ENCODE assay signal across 9 mouse cellular contexts in the genomic region with DNA sequence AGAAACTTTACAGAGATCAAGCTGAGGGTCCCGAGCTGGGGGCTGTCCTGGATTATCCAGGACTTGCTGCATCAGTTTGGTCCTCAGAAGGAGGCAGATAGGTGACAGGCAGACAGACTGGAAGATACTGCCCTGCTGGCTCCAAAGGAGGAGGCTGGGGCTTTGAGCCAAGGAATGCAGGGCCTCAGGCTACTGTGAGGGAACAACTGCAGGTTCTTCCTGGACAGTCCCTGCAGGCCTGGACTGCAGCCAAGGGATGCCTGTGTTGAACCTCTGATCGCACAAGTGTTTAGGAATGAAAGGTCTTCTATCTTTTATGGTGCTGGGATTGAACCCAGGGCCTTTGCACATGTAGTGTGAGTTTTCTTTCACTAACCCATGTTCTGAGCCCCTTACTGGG. TPM values are rescaled to one million over a fixed set of nuclear protein-coding genes. Genes with fewer than 3 reads are reported as not detected.
A peak's percentile ranks its signal among the peaks of the same experiment; 100 is the strongest.
DNase-seq lines count a peak whose midpoint lies in the region; ATAC-seq lines count a peak whose summit lies in the region.
"Had no signal": no experiment of that assay in that cellular context is flagged by ENCODE, and none has a peak within 500 bp of the region (broad histone marks: within the 10 kb centered on the region; RNA-seq: fewer than 3 reads in every experiment).

No protein-coding gene starts in this region.

- no peaks in the 10 kb centered on the region for H3K27me3 ChIP-seq in midbrain, embryonic 16.5 days (ENCODE audit: control insufficient read depth, insufficient read depth, low read depth, low read length)
- no peaks in the 10 kb centered on the region; the same call in 1 of the 2 replicates for H3K27me3 ChIP-seq in midbrain, embryonic 15.5 days (replicated peaks)
- no peaks in the 10 kb centered on the region for H3K27me3 ChIP-seq in intestine, embryonic 16.5 days (replicated peaks; ENCODE audit: control insufficient read depth, insufficient read depth, low read length)
- H3K27me3 ChIP-seq in stomach, embryonic 15.5 days (replicated peaks) = no peaks in the 10 kb centered on the region
- H3K27me3 ChIP-seq: neural tube, embryonic 12.5 days had no signal

- no peak for ATAC-seq in midbrain, embryonic 16.5 days
- ATAC-seq in midbrain, embryonic 15.5 days (replicated peaks) = no peak
- peak; percentile 58 for ATAC-seq in intestine, embryonic 16.5 days
- no peak for ATAC-seq in stomach, embryonic 15.5 days (ENCODE audit: insufficient read depth, low FRiP score, low read depth)
- ATAC-seq in frontal cortex, adult (ENCODE audit: low TSS enrichment) = no peak

- H3K4me1 ChIP-seq in midbrain, embryonic 16.5 days (ENCODE audit: control insufficient read depth, insufficient read depth, low read length) = no peaks in the 10 kb centered on the region
- no peaks in the 10 kb centered on the region for H3K4me1 ChIP-seq in midbrain, embryonic 15.5 days
- H3K4me1 ChIP-seq in intestine, embryonic 16.5 days (ENCODE audit: control insufficient read depth, insufficient read depth, low read length) = peaks cover 30% of the 10 kb centered on the region
- peaks cover 30% of the 10 kb centered on the region for H3K4me1 ChIP-seq in stomach, embryonic 15.5 days

- peak; percentile 78 to 79 for DNase-seq in adrenal gland, adult (ENCODE audit: inconsistent age in 2 of 2, low spot score in 1 of 2)
- no peak for DNase-seq in adrenal gland, adult 18-20 months (ENCODE audit: low spot score in 2 of 2)
- no peak for DNase-seq in layer of hippocampus, adult 8-10 months (ENCODE audit: low spot score in 2 of 2)

- H3K4me3 ChIP-seq in midbrain, embryonic 16.5 days (ENCODE audit: low read depth, low read length) = no peak overlapping the region
- no peak overlapping the region for H3K4me3 ChIP-seq in midbrain, embryonic 15.5 days
- no peak overlapping the region for H3K4me3 ChIP-seq in intestine, embryonic 16.5 days (ENCODE audit: low read length)
- H3K4me3 ChIP-seq in stomach, embryonic 15.5 days (replicated peaks) = no peak overlapping the region
- H3K4me3 ChIP-seq: neural tube, embryonic 12.5 days had no signal

- WGBS in midbrain, embryonic 16.5 days = 60% methylated on average over 2 of the region's 2 CpGs
- 59% methylated on average over 2 of the region's 2 CpGs for WGBS in midbrain, embryonic 15.5 days
- WGBS in intestine, embryonic 16.5 days = 23% methylated on average over 2 of the region's 2 CpGs
- WGBS in stomach, embryonic 15.5 days = 23% methylated on average over 2 of the region's 2 CpGs

- no peaks in the 10 kb centered on the region for H3K9me3 ChIP-seq in midbrain, embryonic 16.5 days (replicated peaks; ENCODE audit: control insufficient read depth, low read length, poor library complexity, severe bottlenecking)
- no peaks in the 10 kb centered on the region for H3K9me3 ChIP-seq in midbrain, embryonic 15.5 days
- H3K9me3 ChIP-seq in intestine, embryonic 16.5 days (ENCODE audit: control insufficient read depth, low read length) = no peaks in the 10 kb centered on the region
- H3K9me3 ChIP-seq in stomach, embryonic 15.5 days = no peaks in the 10 kb centered on the region
- H3K9me3 ChIP-seq: neural tube, embryonic 12.5 days had no signal

- 0 out of 2 replicates have a peak overlapping the region, but pooled peaks have one; percentile 6 for H3K9ac ChIP-seq in midbrain, embryonic 16.5 days (ENCODE audit: low read depth, low read length)
- H3K9ac ChIP-seq in midbrain, embryonic 15.5 days = no peak overlapping the region
- H3K9ac ChIP-seq in intestine, embryonic 16.5 days (ENCODE audit: low read depth, low read length) = peak overlapping the region; percentile 34; the same call in 1 of the 2 replicates
- H3K9ac ChIP-seq in stomach, embryonic 15.5 days = no peak overlapping the region
- H3K9ac ChIP-seq: neural tube, embryonic 12.5 days had no signal

- H3K36me3 ChIP-seq in midbrain, embryonic 16.5 days (ENCODE audit: control insufficient read depth, insufficient read depth, low read length) = no peaks in the 10 kb centered on the region
- no peaks in the 10 kb centered on the region for H3K36me3 ChIP-seq in midbrain, embryonic 15.5 days (replicated peaks)
- no peaks in the 10 kb centered on the region for H3K36me3 ChIP-seq in intestine, embryonic 16.5 days (ENCODE audit: control insufficient read depth, insufficient read depth, low read length)
- no peaks in the 10 kb centered on the region for H3K36me3 ChIP-seq in stomach, embryonic 15.5 days
- H3K36me3 ChIP-seq: neural tube, embryonic 12.5 days had no signal

- no peak overlapping the region for H3K4me2 ChIP-seq in midbrain, embryonic 16.5 days (ENCODE audit: low read length)
- no peak overlapping the region for H3K4me2 ChIP-seq in midbrain, embryonic 15.5 days
- H3K4me2 ChIP-seq in intestine, embryonic 16.5 days (ENCODE audit: low read depth, low read length) = no peak overlapping the region
- no peak overlapping the region for H3K4me2 ChIP-seq in stomach, embryonic 15.5 days
- H3K4me2 ChIP-seq: neural tube, embryonic 12.5 days had no signal

- H3K27ac ChIP-seq in midbrain, embryonic 16.5 days (ENCODE audit: low read length) = no peak overlapping the region
- no peak overlapping the region for H3K27ac ChIP-seq in midbrain, embryonic 15.5 days
- peak overlapping the region; percentile 46 for H3K27ac ChIP-seq in intestine, embryonic 16.5 days (ENCODE audit: low read length)
- H3K27ac ChIP-seq in stomach, embryonic 15.5 days = peak overlapping the region; percentile 52
- H3K27ac ChIP-seq: neural tube, embryonic 12.5 days had no signal

RNA-seq across cellular contexts. Expression of a gene that starts 17.9 kb away (rescaled TPM):
- 10 to 100 TPM; 34.1 to 75.0 TPM for total RNA-seq in adrenal gland, adult 18-20 months (2021)
- 6.4 and 7.1 TPM in 2 replicates for polyA plus RNA-seq in midbrain, embryonic 16.5 days (2015; fragmentation: Nextera tagmentation; extraction: Ambion mirVana)
- 5.5 and 8.2 TPM in 2 replicates for polyA plus RNA-seq in midbrain, embryonic 15.5 days (2015; fragmentation: Nextera tagmentation; extraction: Ambion mirVana)
- 26.5 and 29.1 TPM in 2 replicates for polyA plus RNA-seq in intestine, embryonic 16.5 days (2015; fragmentation: Nextera tagmentation; extraction: Ambion mirVana)
- polyA plus RNA-seq in stomach, embryonic 15.5 days (2015; fragmentation: Nextera tagmentation; extraction: Ambion mirVana) = 33.6 TPM in 2 replicates
- total RNA-seq in layer of hippocampus, adult 8-10 months (2022) = 10 to 100 TPM; 17.4 to 22.9 (median 20.2) TPM

RNA-seq across cellular contexts. Expression of a gene that starts 29.8 kb away (rescaled TPM):
- 10 to 100 TPM; 14.1 to 15.2 TPM for total RNA-seq in adrenal gland, adult 18-20 months (2021)
- 40.4 and 45.5 TPM in 2 replicates for polyA plus RNA-seq in midbrain, embryonic 16.5 days (2015; fragmentation: Nextera tagmentation; extraction: Ambion mirVana)
- 46.9 and 48.9 TPM in 2 replicates for polyA plus RNA-seq in midbrain, embryonic 15.5 days (2015; fragmentation: Nextera tagmentation; extraction: Ambion mirVana)
- polyA plus RNA-seq in intestine, embryonic 16.5 days (2015; fragmentation: Nextera tagmentation; extraction: Ambion mirVana) = 38.6 and 41.0 TPM in 2 replicates
- 38.1 and 46.1 TPM in 2 replicates for polyA plus RNA-seq in stomach, embryonic 15.5 days (2015; fragmentation: Nextera tagmentation; extraction: Ambion mirVana)
- total RNA-seq in layer of hippocampus, adult 8-10 months (2022) = 10 to 100 TPM; 17.2 to 22.9 (median 19.9) TPM

RNA-seq across cellular contexts. Expression of a gene that starts 47.0 kb away (rescaled TPM):
- total RNA-seq in adrenal gland, adult 18-20 months (2021) = 100 to 1,000 TPM; 208 to 219 TPM
- polyA plus RNA-seq in midbrain, embryonic 16.5 days (2015; fragmentation: Nextera tagmentation; extraction: Ambion mirVana) = 297 and 316 TPM in 2 replicates
- 318 and 330 TPM in 2 replicates for polyA plus RNA-seq in midbrain, embryonic 15.5 days (2015; fragmentation: Nextera tagmentation; extraction: Ambion mirVana)
- polyA plus RNA-seq in intestine, embryonic 16.5 days (2015; fragmentation: Nextera tagmentation; extraction: Ambion mirVana) = 390 and 410 TPM in 2 replicates
- polyA plus RNA-seq in stomach, embryonic 15.5 days (2015; fragmentation: Nextera tagmentation; extraction: Ambion mirVana) = 317 and 334 TPM in 2 replicates
- 100 to 1,000 TPM; 112 to 139 (median 124) TPM for total RNA-seq in layer of hippocampus, adult 8-10 months (2022)

Comparison
In these comparisons a context has a peak if more than half of its experiments do, and no peak if none do; other contexts are left out.
1. DNase-seq: peak in adrenal gland, adult (2 of 2); none in adrenal gland, adult 18-20 months (0 of 2) and layer of hippocampus, adult 8-10 months (0 of 2).
2. H3K9ac ChIP-seq: peak in midbrain, embryonic 16.5 days (single experiment) and intestine, embryonic 16.5 days (single experiment); none in midbrain, embryonic 15.5 days (single experiment) and stomach, embryonic 15.5 days (single experiment).
3. H3K27ac ChIP-seq: peak in intestine, embryonic 16.5 days (single experiment) and stomach, embryonic 15.5 days (single experiment); none in midbrain, embryonic 16.5 days (single experiment) and midbrain, embryonic 15.5 days (single experiment).